Mouse (Mus musculus) spleen, adult 2 months (tissue): ENCODE data around the gene Mctp1.

ENCODE experiments used
- CTCF ChIP-seq: fragments of 200-500 bp; IDR thresholded peaks from 2 replicates; pipeline ENCODE4 v1.5.1; 2011; ENCODE audit warnings: mild to moderate bottlenecking, inconsistent platforms; ENCODE audit not compliant: insufficient read depth, insufficient read length, insufficient replicate concordance; ENCODE audit errors: extremely low read depth
- POLR2A ChIP-seq: fragments of 200-500 bp; IDR thresholded peaks from 2 replicates; pipeline ENCODE4 v1.6.1; 2011; ENCODE audit warnings: low read depth, low read length, inconsistent platforms

GRCm38 (mm10) chr13:76421075-76421474 is 36.7 kb downstream of the Mctp1 start:
- TF ChIP-seq CTCF (no peak), POLR2A (no peak)
